Mouse (Mus musculus) bone marrow, adult 2 months (tissue): ENCODE measurements around the gene Usp48. TPM values are rescaled to one million over a fixed set of nuclear protein-coding genes. Genes with fewer than 3 reads are reported as not detected.

Experiments used
- H3K27ac ChIP-seq: fragments of 200-500 bp; 2 replicates; pipeline ENCODE4 v1.5.1; 2012; ENCODE audit warnings: low read depth, mild to moderate bottlenecking, control low read depth, inconsistent platforms, low read length; ENCODE audit not compliant: control insufficient read depth, poor library complexity, insufficient read depth
- H3K4me1 ChIP-seq: fragments of 200-500 bp; 2 replicates; pipeline ENCODE4 v1.6.1; 2011; ENCODE audit warnings: low read length; ENCODE audit not compliant: control insufficient read depth, insufficient read depth
- H3K4me3 ChIP-seq: fragments of 200-500 bp; replicated peaks from 2 replicates; pipeline ENCODE3; 2011; ENCODE audit warnings: mild to moderate bottlenecking, low read depth, low read length, control low read depth; ENCODE audit not compliant: control insufficient read depth
- CTCF ChIP-seq: fragments of 200-500 bp; IDR thresholded peaks from 2 replicates; pipeline ENCODE4 v1.5.1; 2011; ENCODE audit warnings: low read length, control low read depth; ENCODE audit not compliant: control insufficient read depth, insufficient read depth
- POLR2A ChIP-seq: fragments of 200-500 bp; IDR thresholded peaks from 2 replicates; pipeline ENCODE4 v1.6.1; 2011; ENCODE audit warnings: low read depth, mild to moderate bottlenecking, control low read depth, low read length, borderline replicate concordance; ENCODE audit not compliant: control insufficient read depth
- WGBS: fragments of 180-500 bp; shearing (Covaris S2); methylation state at CpG from one replicate; pipeline ENCODE4 v1.1.7; 2018; 5-methylcytosine and 5-hydroxymethylcytosine counted together
- polyA plus RNA-seq: library from polyadenylated mRNA; stranded (reverse); fragments of >200 nt; gene quantifications from 2 replicates; pipeline ENCODE4 v1.2.4, GENCODE M21; 2011; ENCODE audit warnings: low replicate concordance; ENCODE audit not compliant: missing spikeins, insufficient read depth, insufficient read length

The Usp48 gene
- polyA plus RNA-seq, 1 experiment, result 168 TPM

DNA sequence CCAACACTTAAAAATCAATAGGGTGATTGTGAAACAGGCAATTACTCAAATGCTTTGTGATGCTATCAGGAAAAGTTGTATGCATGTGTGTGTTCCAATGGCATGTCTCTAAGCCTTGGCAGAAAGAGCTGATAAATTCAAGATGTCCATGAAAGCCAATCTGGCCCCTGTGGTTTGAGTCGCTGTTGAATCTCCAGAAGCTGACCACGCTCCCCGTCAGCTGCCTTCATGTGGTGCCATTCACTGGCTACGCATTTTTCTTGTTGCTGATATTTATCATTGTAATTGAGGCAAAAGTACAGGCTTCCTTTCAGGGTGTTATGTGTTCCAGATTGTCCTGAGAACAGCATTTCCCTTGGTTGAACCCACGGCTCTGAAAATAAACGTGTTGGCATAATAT is 54.1 kb downstream of the Usp48 start:
- Histone ChIP-seq H3K27ac (no peak overlapping the region), H3K4me3 (no peak overlapping the region), H3K4me1 (no peaks in the 10 kb centered on the region)
- WGBS, result 80% methylated on average over 6 of the region's 6 CpGs
- no peak for TF ChIP-seq CTCF
- no peak for TF ChIP-seq POLR2A

DNA sequence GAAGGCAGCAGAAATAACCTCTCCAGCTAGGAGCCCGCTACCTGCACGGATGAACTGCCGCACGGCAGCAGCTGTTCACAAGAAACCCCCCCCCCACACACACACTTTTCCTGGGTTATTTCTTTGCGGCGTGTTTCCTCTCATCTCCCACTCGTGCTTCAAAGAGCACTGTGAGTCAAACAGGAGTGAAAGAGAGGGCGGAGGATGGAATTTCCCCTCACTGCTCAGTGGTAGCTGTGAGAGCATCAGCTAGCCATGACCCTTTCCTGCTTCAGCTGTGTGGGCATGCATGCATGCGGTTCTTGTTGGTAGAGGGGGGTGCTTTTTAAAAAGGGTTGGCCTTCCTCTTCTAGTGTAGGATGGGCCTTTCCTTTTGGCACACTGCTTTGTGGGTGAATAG is 54.7 kb downstream of the Usp48 start:
- WGBS, result 89% methylated on average over 9 of the region's 9 CpGs
- Histone ChIP-seq H3K4me1 (no peaks in the 10 kb centered on the region), H3K4me3 (no peak overlapping the region), H3K27ac (no peak overlapping the region)
- TF ChIP-seq POLR2A (no peak), CTCF (no peak)

DNA sequence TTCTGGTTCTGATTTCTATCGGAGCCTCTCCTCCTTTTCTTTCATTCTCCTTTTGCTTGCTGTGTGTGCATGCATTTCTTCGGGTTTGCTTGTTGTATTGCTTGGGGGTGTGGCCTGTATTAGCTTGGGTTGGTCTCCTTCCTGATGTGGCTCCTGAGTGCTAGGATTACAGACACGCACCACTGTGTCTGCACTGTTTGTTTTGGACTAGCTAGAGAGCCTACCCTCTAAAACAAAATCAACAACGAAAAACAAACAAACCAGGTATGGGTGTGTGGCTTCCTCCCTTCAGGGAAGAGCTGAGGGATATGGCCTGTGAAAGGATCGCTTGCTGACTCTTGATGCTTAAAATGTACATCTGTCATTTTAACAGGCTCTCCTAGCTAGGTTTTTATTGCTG is 57.4 kb downstream of the Usp48 start:
- H3K27ac ChIP-seq, result no peak overlapping the region
- H3K4me1 ChIP-seq, result no peaks in the 10 kb centered on the region
- no peak overlapping the region for H3K4me3 ChIP-seq
- TF ChIP-seq CTCF, result no peak
- TF ChIP-seq POLR2A, result no peak
- 81% methylated on average over 5 of the region's 5 CpGs for WGBS

DNA sequence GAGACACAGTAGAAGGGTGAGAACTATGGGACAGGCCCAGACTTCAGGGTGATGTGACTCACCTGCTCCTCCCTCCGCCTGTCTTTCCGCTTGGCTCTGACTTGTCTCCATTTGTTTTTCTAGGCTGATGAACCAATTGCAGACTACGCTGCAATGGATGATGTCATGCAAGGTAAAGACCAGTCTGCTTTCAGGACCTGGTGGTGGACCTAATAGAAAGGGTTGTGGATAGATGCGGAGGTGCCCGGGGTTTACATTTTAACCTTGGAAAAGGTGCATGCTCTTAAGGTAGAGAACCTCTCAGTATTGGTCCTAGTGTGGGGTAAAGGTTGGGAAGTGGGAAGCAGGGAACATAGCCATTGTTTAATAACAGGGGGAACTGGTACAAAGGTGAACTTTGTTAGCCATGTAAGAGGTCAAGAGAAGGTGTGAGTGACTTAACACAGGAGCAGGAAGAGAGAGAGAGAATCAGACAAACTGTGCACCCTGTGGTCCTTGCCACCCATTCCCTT is 59.3 kb downstream of the Usp48 start:
- Histone ChIP-seq H3K4me3 (no peak overlapping the region), H3K4me1 (no peaks in the 10 kb centered on the region), H3K27ac (no peak overlapping the region)
- TF ChIP-seq POLR2A, result no peak
- no peak for TF ChIP-seq CTCF
- 94% methylated on average over 5 of the region's 5 CpGs for WGBS

DNA sequence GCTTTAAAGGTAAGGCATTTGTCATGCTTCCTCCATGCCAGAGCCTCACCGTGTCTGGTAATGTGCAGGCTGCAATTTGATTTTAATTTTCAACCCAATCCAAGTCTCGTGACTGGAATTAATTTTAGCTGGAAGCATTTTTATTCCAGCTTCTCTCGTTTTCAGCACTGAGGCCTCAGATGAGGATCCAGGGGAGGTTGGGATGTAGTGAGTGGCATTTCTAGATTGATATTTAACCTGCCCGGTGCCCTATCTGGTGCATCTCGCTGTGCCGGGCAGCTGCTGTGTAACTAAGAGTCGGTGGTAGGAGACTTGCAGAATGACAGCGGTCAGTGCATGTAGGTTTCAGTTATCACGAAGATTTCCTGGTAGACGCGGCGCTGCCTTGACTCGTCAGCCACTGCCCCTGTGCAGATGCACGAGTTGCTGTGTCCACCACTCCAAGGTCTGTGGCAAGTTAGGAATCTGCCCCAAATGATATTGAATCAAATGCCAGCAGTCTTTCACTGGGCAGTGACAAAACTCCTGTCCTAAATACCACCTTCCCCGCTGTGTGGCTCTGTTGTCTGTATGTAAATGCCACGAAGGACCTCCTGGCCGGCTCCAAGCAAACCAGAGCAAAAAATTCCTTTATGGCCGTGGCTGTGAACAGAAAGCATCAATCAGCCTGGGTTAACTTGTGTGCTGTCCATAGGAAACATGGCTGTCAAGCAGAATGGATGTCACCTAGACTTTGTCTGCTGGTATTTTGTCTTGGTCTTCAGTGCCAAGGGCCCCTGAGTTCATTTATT is 61.9 kb downstream of the Usp48 start:
- H3K27ac ChIP-seq, result no peak overlapping the region
- TF ChIP-seq CTCF (no peak), POLR2A (no peak)
- 91% methylated on average over 18 of the region's 18 CpGs for WGBS
- no peaks in the 10 kb centered on the region for H3K4me1 ChIP-seq
- no peak overlapping the region for H3K4me3 ChIP-seq

DNA sequence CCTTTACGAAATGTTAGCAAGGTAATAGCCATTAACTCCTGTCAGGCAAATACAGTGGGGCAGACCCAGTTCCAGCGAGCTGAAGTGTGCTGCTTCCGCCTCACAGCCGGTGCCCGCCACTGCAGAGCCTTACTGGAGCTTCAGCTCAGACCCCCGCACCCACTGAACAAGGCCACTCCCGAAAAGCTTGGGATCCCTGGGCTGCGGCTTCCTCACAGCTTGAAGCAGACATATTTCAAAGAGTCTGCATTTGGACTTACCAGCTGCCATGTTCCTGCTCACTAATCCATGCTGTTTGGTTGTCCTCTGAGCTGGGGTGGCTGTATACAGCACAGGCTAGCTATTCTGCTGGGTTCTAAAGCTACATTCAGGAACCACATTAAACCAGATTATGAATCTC is 64.1 kb downstream of the Usp48 start:
- H3K4me1 ChIP-seq, result no peaks in the 10 kb centered on the region
- no peak overlapping the region for H3K27ac ChIP-seq
- TF ChIP-seq CTCF (no peak), POLR2A (no peak)
- H3K4me3 ChIP-seq, result no peak overlapping the region
- WGBS, result 85% methylated on average over 8 of the region's 8 CpGs

DNA sequence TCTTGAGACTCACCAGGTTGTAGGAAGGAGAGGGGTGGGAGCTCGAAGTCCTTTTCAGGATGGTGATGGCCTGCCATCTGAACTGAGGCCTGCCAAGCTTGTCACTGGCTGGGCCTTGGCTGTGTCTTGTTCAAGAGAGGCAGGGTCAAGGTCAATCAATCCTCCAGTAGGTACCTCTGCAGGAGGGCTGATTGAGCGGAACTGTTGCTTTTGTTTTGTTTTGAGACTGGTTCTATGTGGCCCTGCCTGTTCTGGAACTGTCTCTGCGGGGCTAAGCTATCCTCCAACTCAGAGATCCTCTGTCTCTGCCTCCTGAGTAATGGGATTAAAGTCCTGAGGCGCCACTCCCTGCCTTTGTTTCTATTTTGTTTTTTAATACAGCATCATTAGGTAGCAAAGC is 66.0 kb downstream of the Usp48 start:
- WGBS, result 90% methylated on average over 4 of the region's 4 CpGs
- Histone ChIP-seq H3K27ac (no peak overlapping the region), H3K4me1 (no peaks in the 10 kb centered on the region), H3K4me3 (no peak overlapping the region)
- TF ChIP-seq POLR2A (no peak), CTCF (no peak)

DNA sequence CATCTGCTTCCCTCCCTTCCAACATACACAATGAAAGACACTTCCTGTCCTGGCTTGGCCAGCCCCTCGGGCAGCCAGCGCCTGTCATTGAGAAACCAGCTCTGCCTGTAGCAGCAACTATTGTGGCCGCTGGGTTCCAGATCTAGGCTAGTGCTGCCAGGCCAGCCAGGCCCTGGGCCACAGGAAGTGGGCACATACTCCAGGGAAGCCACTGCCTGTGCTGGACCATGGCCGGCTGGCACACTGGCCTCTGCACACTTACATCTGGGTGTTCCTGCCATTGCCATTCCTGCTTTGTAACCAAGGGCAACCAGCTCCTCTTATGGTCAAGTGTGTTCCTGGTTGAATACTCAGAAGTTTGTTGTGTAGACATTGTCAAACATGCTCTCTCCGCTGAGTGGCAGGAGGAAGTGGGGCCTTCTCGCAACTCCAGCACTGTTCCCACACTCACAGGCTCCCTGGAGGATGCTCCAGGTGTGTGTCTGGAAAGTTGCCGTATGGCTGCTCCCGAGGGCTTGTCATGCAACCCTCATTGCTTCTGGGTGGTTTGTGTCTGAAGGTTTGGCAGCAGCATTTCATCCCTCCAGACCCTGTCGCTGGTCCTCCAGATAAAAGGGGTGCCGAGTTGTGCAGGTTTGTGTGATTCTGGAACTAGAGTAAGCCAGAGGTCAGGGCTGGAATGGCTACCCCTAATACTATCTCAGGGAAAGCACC is 67.0 kb downstream of the Usp48 start:
- H3K4me3 ChIP-seq, result no peak overlapping the region
- no peaks in the 10 kb centered on the region for H3K4me1 ChIP-seq
- TF ChIP-seq CTCF (no peak), POLR2A (no peak)
- no peak overlapping the region; the same call in 1 of the 2 replicates for H3K27ac ChIP-seq
- 51% methylated on average over 10 of the region's 10 CpGs for WGBS

DNA sequence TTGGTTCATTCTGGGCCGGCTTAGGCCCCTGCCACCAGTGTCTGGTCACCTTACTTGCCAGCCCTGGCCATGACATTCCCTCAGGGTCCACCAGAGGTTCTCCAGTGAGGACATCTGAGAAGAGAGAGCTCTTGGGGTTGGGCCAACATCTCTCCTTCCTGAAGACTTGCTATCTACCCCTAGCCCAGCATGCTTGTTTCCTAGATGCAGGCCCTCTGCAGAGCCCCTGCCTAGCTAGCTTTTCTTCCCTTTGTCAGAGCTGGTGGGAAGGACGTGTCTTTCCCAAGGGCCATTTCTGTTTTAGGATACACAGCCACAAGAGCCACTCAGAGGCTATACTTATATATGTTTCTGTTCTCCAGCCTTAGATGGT is 67.5 kb downstream of the Usp48 start:
- 68% methylated on average over 2 of the region's 2 CpGs for WGBS
- no peak for TF ChIP-seq POLR2A
- TF ChIP-seq CTCF, result no peak
- Histone ChIP-seq H3K27ac (no peak overlapping the region; the same call in 1 of the 2 replicates), H3K4me3 (no peak overlapping the region), H3K4me1 (no peaks in the 10 kb centered on the region)
